Mouse (Mus musculus): ENCODE measurements around the gene Slc37a1. TPM values are rescaled to one million over a fixed set of nuclear protein-coding genes. Genes with fewer than 3 reads are reported as not detected.

The Slc37a1 gene
- polyA plus RNA-seq (2014; fragmentation: Illumina TruSeq; extraction: RNeasy Lipid Tissue Mini Kit (QIAGEN cat#74804)), result not detected

DNA sequence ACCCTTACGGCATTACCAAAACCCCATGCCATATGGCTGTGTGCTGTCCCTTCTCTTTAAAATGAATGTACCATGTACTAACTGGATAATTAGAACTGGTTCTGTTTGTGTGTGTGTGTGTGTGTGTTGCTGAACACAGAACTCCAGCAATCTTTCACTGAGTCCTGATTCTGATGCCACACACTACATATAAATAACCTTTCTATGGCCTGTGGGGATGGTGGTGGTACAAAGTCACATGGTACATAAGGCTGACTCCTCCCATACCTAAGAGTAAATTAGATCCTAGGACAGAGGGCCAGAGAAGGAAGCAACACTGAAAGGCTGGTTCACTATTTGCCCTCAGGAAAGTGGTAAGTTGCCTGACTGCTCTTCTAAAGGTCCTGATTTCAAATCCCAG, at the start of gene Slc37a1:
TSS of gene Slc37a1 (plus strand) at position 301 of the 400 bp plus-strand sequence.

GRCm38 (mm10) chr17:31276922-31277918, 9.4 kb upstream of the Slc37a1 start, which contains the start of gene Rsph1:
Gene Rsph1, minus strand, starts transcription at chr17:31277383.

GRCm38 (mm10) chr17:31385671-31386665, 99.4 kb downstream of the Slc37a1 start, which contains the start of gene Pde9a:
Gene Pde9a, plus strand, starts transcription at chr17:31386210.

Other genes with a start within 250 kb of the Slc37a1 start
- gene Abcg1, start 229.1 kb upstream of the Slc37a1 start, polyA plus RNA-seq (2014; fragmentation: Illumina TruSeq; extraction: RNeasy Lipid Tissue Mini Kit (QIAGEN cat#74804)), result 5.2 TPM
- not detected for gene Tff3, start 157.1 kb upstream of the Slc37a1 start, polyA plus RNA-seq (2014; fragmentation: Illumina TruSeq; extraction: RNeasy Lipid Tissue Mini Kit (QIAGEN cat#74804))
- gene Tff2, start 142.5 kb upstream of the Slc37a1 start, polyA plus RNA-seq (2014; fragmentation: Illumina TruSeq; extraction: RNeasy Lipid Tissue Mini Kit (QIAGEN cat#74804)), result not detected
- not detected for gene Tff1, start 121.5 kb upstream of the Slc37a1 start, polyA plus RNA-seq (2014; fragmentation: Illumina TruSeq; extraction: RNeasy Lipid Tissue Mini Kit (QIAGEN cat#74804))
- not detected for gene Tmprss3, start 87.8 kb upstream of the Slc37a1 start, polyA plus RNA-seq (2014; fragmentation: Illumina TruSeq; extraction: RNeasy Lipid Tissue Mini Kit (QIAGEN cat#74804))
- gene Ubash3a, start 78.9 kb upstream of the Slc37a1 start, polyA plus RNA-seq (2014; fragmentation: Illumina TruSeq; extraction: RNeasy Lipid Tissue Mini Kit (QIAGEN cat#74804)), result 0.23 TPM
- gene Rsph1, start 9.4 kb upstream of the Slc37a1 start, polyA plus RNA-seq (2014; fragmentation: Illumina TruSeq; extraction: RNeasy Lipid Tissue Mini Kit (QIAGEN cat#74804)), result 5.9 TPM
- gene Pde9a, start 99.4 kb downstream of the Slc37a1 start, polyA plus RNA-seq (2014; fragmentation: Illumina TruSeq; extraction: RNeasy Lipid Tissue Mini Kit (QIAGEN cat#74804)), result 0.83 TPM
- 4.8 TPM for gene Wdr4, start 233.2 kb downstream of the Slc37a1 start, polyA plus RNA-seq (2014; fragmentation: Illumina TruSeq; extraction: RNeasy Lipid Tissue Mini Kit (QIAGEN cat#74804))
- gene Ndufv3, start 233.3 kb downstream of the Slc37a1 start, polyA plus RNA-seq (2014; fragmentation: Illumina TruSeq; extraction: RNeasy Lipid Tissue Mini Kit (QIAGEN cat#74804)), result 11.2 TPM